Mouse (Mus musculus) urinary bladder, postnatal 4 days (tissue): ENCODE measurements around the gene Mettl27.
"Not testable (repeated sequence)": the region's sequence is repeated elsewhere in the genome, so short reads cannot be mapped to it uniquely, and the experiment has no call there.

Source experiments
- DNase-seq, 2 experiments: peaks; one replicate each; pipeline ENCODE4 v3.0.0; 2021 to 2022; ENCODE audit warnings: low spot score in 2 of 2

Gene Mettl27

DNA sequence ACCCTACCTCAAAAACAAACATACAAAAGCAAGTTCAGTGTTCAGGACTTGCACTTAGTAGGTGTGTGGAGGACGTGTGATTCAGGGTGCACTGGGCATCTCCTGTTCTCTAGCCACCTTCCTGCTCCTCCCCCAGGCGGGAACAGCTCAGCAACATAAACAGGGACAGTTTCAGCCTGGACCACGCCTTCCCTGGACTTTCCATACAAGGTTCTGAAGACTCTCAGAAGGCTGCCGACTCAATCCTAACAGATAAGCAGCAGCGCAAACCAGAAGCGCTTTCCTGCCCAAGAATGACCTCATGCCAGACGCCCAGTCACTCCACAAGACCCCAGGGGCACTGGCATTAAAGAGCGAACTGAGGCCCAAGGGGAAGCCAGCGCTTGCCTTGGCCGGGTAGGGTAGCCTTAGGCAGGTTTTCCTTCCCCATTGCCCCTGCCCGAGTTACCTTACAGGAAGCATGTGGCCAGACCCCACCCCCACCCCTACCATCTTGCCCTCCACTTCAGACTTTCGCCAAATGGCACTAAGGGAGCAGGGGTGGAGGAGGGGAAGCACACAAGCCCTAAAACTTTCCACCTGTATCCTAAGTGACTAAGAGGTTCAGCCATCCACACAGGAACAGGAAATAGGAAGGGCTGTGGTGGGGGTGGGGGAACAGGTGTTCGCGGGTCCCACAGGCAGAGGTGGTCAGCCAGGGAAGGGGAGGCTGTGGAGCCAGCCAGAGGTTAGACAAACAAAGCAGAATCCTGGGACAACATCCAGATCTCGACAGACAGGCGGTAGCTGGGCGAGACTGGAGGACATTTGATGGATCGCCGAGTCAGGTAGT, 19.1 kb downstream of the Mettl27 start:
- no peak for DNase-seq

DNA sequence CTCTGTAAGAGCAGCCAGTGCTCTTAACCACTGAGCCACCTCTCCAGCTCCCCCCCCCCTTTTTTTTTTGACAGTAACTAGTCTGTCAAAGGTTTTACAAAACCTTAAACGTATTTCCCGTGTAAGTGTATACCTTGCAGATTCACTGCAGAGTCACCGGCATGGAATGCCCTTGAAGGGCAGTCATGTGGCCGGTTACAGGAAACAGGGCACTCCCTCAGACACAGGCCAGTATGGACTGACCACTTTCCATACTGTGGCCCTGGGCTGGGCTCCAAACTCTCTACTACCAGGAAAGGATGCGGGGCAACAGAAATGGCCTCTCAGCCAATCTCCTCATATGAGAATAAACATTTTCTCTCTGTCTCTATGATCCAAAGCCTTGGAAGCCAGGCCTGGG, 23.3 kb downstream of the Mettl27 start:
- no peak for DNase-seq

DNA sequence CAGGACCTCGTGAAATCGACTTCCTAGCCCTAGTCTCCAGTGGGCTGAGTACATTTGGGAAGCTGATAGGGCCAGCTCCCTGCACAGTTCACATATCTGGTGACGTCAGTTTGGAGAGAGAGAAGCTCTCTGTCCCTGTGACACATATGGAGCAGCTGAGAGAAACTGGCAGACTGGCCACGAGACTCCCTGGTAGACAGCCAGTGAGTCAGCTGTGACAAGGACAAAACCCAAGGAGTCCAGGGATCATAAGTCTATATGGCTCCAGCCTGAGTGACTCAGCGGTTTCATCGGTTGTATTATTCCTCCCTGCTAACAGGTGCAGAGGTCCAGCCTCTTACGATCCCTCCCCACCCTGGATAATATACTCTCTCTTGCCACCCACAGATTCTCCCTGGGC, 26.9 kb downstream of the Mettl27 start:
- no peak for DNase-seq

DNA sequence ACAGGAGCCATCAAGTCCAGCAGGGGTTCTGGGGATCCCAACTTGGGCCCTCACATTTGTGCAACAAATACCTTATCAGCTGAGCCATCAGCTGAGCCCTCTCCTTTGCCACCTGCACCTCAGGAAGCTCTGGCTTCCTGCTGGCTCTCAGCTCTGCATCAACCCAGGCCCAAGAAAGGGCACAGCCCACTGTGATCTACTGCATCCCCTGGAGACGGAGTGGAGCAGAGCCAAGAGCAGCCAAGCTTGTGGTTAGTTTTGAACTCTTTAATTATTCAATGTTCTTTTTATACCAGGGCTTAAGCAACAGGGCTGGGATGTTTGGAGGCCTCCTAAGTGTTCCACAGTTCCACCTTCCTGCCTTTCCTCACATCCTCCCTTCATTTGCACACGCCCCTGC, 28.3 kb downstream of the Mettl27 start:
- no peak for DNase-seq

DNA sequence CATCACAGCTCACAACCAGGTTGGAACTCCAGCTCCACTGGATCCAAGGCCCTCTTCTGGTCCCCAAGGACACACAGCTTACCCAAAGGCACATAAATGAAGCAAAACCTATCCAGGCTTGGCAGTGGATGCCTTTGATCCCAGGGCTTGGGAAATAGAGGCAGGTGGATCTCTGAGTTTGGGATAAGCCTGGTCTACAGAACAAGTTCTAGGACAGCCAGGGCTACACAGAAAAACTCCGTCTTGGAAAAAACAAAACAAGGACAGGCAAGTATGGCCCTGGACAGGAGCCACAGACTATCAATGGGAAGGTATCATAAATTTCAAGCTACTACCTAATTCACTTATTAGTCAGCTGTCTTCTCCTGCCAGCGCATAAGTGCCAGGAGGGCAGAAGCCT, 29.4 kb downstream of the Mettl27 start:
- no peak for DNase-seq

DNA sequence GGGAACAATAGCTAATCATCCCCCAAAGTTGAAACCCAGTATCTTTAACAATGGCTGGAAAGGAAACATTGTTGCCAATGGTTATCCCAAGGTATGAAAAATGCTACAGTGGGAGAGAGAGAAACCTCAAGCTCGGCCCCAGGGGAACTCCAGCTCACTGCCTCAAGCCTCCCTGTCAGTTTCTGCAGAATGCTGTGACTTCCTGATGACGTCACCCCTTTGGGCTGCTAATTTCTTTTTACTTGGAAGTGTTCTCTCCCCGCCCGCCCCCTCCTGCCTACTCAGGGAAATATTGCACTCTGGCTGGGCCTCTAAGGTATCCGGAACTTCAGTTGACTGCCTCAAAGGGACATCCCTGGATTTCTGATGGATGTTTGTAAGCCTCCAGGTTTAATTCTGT, 31.4 kb downstream of the Mettl27 start:
- no peak for DNase-seq

DNA sequence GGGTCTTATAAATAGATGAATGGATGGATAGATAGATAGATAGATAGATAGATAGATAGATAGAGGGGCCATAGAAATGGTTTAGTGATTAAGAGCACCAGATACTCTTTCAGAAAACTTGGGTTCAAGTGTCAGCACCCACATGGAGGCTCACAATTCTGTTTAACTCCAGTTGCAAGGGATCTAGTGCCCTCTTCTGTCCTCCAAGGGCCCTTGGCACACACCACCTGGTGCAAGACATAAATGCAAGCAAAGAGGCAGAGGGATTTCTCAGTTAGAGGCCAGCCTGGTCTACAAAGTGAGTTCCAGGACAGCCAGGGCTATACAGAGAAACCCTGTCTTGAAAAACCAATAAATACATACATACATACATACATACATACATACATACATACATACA, 32.5 kb downstream of the Mettl27 start:
- DNase-seq: not testable (repeated sequence)

DNA sequence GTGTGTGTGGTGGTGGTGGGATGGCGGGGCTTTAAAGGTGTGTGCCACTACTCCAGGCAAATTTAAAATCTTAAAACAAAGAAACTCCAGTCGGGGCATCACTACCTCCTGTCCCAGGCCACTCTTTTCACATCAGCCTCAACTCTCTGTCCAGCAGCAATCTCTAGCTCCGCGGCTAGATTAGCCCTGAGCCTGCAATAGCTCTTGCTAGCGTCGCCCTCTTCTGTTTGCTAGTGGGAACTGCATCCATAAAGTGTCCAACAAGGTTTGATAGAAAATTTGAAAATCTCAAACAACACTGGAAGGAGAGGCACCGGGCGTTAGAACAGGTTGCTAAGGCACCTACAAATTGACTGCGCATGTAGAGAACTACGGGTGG, 33.3 kb downstream of the Mettl27 start:
- peak in 1 of 2 experiments; percentile 79 for DNase-seq

DNA sequence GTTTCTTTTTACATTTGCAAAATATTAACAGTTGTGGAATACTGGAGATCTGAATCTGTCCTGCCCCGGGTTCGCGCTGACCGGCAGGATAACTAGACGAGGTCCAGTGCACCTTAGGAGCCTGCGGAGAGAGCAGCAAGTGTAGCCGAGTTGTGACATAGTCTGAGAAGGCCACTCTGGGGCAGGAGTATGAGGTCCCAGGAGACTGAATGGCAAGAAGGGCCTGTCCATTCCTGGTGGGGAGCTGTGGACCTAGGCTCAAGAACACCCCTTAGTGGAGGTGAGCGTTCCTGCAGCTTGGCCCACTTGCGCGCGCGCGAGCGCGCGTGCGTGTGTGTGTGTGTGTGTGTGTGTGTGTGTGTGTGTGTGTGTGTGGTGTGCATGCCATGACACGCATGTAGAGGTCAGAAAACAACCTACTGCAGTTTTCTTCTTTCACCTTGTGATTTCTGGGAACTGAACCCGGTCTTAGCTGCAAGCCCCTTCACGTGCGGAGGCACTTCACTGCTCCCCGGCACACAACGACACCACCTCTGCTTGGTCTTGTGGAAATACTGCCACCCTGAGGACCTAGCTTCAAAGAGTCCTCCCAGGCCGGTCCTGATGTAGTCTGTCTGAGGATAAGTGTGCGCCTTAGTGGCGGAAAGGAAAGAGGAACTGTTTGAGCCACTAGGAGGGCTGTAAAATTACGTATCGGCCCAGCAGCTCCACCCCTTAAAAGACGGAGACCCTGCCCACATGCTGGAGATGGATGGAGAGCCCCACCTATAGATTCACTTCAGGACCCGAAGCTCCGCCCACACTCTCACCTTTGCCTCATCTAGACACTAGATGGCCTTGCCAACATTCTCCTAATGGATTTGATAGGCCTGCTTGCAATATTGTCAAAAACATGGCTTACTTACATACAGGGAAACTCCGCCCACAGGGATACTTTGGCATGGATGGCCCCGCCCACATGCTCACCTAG, 34.0 kb downstream of the Mettl27 start:
- DNase-seq: peak in 1 of 2 experiments; percentile 40

DNA sequence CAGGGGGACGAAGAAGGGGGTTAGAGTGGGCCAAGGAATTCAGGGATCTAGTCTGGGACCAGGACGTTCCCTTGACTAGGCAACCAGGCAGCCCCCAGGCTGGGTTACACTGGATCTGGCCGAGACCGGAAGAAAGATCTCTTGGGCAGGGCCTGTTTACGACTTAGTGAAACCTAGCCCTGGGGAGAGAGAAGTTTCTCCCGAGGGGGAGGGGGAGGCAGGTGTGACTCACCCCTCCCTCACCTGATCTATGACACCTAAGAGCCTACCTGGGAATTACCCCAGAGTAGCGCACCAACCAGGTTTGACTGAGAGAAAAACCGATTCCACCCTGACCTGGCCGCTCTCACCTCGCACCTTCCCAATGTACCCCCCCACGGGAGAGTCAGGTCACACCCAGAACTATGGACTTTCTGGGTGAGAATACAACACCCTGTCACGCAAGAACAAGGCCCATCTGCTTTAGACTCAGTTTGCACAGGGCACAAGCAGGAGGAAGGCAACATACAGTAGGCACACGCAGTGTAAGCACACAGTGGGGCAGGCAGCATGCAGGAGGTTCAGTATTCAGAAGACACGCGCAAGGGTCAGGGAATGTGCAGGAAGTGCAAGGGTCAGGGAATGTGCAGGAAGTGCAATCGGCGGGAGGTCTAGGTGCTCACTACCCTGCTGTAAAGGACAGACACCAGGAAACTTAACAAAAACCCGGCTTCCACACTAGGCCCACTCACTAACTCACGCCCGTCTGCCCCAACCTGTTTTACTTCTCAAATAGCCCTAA, 35.2 kb downstream of the Mettl27 start:
- DNase-seq: no peak

DNA sequence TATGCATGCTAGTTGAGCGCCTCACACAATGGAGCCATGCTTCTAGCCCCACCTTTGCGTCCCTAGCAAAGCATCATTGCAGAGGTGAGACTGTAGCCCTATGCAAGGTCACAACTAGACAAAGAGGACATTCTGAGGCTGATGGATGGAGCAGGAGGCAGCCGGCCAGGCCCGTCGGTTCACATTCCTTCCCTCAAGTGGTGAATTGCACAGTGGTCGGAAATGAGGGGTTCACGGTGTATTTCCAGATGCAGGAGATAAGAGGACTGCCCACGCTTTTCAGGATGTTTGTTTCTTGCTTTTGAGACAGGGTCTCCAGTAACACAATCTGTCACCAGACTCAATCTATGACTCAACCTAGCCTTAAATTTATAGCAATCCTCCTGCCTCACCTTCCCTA, 38.5 kb downstream of the Mettl27 start:
- DNase-seq: no peak

DNA sequence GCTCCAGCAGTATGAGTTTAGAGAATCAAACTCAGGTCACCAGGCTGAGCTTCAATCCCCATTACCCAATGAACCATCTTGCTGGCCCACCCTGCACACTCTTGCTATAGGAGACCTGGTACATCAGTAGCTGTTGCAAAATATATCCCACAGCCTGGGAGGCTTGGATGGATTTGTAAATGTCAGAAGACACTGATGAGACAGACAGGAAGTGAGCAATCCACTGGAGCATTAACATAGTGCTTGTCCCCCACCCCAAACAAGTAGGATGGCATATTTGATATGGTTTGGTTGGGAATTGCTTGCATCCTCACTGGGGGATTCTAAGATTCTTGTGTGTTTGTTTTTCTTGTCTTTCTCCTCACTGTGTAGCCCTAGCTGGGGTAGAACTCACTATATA, 40.9 kb downstream of the Mettl27 start:
- DNase-seq: no peak

DNA sequence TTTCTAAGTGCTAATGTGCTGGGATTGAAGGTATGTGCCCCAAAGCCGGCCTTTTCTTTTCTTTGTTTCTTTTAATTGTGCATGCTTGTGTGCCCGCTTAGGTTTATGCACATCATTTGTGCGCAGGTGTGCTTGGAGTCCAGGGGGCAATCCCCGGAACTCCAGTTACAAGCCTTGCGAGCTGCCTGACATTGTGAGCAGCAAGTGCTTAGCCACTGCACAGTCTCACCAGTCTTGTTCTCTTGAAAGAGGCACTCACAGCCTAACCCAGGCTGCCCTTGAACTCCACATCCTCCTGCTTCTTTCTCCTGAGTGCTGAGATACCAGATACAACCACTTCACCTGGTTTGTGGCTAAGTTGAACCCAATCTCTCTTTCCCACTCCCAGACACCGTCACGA, 41.4 kb downstream of the Mettl27 start:
- no peak for DNase-seq

DNA sequence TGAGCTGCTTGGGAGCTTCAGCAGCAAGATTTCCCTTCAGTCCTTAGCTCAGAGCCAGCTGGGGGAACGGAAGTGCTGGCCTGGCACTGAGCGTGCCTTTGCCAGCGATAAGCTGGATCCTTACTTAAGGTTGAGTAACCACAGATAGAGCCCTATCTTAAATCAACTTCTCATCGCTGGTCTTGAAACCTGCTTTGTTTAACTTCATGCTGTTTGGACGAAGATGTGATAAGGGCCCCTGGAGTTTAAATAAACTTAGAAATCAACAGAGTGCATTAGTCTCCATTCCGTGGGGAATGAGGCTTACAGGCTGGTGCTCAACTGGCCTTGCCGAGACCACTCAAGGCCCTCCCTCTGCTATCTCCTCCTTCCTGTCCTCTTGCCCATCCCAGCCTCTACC, 42.1 kb downstream of the Mettl27 start:
- no peak for DNase-seq

DNA sequence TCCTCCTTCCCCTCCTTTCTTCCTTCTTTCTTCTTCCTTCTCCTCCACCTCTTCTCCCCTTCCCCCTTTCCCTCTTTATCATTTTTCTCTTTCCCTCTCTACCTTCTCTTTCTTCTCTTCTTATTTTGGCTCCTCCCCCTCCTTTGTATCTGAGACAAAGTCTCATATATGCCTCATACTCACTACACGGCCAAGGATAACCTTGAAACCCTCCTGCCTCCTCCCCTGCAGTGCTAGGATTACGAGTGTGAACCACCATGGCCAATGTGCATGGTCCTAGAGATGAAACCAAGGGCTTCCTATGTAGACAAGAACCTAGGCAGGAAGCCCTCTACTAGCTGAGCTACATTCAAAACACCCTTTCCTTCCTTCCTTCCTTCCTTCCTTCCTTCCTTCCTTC, 42.8 kb downstream of the Mettl27 start:
- no peak for DNase-seq

DNA sequence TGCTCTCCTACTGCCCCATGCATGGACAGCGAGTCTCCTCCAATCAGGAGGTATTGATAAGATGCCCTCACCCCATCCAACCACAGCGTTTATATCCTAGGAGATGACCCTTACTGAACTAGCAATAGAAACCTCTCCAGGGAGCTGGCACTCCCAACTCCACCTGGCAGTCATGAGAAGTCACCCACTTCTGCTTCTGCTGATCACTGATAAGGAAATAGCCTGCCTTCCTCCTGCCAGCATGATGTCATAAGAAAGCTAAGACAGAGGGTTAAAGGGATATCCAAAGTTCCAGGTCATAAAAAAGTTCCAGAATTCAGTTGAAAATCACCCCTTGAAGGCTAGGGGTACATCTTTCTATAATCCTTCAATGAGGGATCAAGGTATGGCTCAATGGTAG, 44.0 kb downstream of the Mettl27 start:
- DNase-seq: no peak

DNA sequence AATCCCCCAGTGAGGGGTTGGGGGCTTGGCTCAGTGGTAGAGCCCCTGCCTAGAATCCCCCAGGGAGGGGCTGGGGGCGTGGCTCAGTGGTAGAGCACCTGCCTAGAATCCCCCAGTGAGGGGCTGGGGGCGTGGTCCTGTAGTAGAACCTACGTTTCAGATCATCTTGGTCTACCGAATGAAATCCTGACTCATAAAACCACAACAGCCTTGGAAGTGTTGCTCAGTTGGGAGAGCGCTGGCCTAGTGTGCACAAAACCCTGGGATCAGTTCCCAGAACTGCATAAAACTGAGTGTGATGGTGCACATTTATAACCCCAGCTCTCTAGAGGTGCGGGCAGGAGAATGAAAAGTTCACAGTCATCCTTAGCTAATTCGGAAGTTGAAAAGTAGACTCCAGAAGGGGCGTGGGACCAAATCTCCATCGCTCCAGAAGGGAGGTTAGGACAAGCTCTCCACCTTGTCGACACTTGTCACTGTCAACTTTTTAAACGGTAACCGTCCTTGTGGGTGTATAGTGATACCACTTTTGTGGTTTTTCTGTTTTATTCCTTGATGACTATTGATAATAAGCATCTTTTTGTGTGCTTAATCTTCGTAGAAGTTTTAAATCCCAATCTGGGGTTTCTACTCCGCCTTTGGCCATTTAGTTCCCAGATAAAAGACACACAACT, 44.5 kb downstream of the Mettl27 start:
- DNase-seq: no peak

DNA sequence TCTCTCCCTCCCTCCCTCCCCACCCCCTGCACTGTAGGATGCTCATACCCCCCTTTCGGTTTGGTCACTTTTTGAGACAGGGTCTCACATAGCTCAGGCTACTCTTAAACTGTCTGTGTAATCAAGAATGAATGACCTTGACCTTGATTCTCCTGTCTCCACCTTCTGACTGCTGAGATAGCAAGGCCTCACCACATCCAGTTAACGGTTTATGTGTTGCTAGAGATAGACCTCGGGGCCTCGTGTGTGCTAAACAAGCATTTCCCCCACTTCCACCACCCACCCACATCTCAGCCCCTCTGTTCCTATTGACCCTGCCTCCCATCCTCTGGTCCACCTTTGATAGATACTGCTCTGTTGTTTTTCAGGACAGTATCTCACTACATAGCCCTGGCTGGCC, 45.7 kb downstream of the Mettl27 start:
- DNase-seq: no peak

DNA sequence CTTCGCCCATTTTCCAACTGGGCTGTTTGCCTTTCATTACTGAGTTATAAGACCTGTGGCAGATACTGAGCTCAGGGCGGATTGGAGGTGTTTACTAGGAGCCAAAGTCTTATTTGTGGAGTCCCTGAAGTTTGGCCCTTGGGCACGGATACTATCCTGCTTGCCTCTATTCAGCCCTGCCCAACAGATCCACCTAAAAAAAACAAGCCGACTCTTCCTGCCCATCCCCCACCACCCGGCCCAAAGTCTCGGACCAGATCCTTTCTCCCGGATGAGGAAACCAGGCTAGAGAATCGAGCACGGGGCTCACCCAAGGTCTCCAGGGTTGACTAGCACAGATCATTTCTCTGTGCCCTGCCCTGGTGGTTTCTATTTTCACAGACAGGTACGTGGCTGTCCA, 49.0 kb downstream of the Mettl27 start:
- no peak for DNase-seq

DNA sequence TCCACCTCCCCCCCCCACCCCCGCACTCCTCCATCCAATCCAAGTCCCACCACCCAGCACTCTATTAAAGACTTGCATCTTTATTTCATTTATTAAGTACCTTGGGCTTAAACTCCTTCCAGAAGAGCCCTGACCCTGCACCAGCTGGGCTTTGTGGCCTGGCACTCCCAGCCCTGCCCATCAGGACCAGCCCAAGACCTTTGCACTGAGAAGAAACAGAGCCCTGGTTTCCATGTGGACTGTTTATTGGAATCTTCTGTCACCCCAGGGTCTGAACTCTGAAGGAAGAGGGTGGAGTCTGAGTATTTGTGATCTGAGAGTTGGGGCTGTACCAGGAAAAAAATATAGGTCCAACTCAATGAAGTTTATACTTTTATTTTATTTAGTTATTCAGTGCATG, 50.9 kb downstream of the Mettl27 start:
- DNase-seq: no peak

DNA sequence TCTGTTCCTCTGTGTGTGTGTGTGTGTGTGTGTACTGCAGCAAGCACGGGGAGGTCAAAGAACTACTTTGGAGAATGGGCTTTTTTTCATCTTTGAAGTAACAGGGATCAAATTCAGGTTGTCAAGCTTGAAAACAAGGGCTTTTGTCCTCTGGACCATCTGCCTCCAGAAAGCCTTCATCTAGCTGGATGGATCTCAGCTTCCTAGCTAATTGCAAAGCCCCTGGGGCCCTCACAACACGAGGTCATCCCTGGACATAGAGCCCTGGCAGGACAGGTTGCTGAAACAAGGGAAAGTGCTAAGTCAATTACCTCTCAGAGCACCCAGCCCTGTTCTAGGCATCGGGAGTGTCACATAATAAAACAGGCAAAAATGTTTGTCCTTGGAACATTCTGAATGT, 51.6 kb downstream of the Mettl27 start:
- DNase-seq: no peak
